Mouse (Mus musculus): ENCODE data around the gene Washc1. TPM values are rescaled to one million over a fixed set of nuclear protein-coding genes. Genes with fewer than 3 reads are reported as not detected.

Washc1 gene
- 48.6 and 58.1 TPM in 2 replicates for polyA plus RNA-seq (2012; rRNA removed; ENCODE audit: low replicate concordance)

DNA sequence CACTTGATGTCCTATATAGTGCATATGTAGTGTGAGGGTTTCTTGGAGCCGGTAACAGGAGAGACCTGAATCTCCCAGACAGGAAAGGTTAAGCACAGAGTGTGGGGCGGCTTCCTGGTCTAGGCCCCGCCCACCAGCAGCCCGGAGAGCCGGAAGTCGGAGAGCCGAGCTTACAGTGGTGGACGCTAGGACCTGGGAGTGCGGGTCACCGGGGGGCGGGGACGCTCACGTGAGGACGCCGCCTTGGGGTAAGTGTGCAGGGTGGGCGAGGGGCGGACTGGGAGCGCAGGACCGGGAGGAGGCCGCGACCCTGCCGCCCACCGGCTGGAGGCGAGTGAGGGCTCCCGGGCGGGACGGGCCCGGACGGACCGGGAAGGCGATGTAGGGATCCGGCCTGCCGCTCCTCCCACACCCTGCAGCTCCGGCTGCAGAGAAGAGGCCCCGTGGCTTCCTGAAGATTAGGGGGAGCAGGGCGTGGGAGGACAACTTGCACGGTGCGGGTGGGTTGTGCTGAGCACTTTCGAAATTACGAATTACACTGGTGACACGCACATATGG is at the start of gene Washc1:
Gene Washc1, plus strand, starts transcription at position 144 of the 558 bp plus-strand sequence.

DNA sequence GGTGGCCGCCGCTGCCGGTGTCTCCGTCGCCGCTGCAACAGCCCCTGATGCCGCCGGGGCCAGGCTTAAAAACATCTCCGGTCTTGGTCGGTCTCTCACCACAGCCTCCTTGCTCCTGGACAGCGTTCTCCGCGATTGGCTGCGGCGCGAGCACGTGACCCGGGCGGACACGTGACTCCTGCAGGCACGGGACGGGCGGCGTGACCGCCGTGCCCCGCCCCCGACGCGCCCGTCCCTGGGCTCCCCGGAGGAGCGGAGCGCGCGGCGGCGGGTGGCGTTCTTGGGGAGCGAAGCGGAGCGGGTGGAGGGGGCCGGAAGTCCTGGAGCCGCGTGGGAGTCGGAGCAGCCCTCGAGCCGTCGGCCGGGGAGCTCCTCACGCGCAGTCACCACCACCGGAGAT is 34.4 kb upstream of the Washc1 start, which contains the start of gene Ankrd12:
Gene Ankrd12, minus strand, starts transcription at position 156 of the 400 bp plus-strand sequence.

DNA sequence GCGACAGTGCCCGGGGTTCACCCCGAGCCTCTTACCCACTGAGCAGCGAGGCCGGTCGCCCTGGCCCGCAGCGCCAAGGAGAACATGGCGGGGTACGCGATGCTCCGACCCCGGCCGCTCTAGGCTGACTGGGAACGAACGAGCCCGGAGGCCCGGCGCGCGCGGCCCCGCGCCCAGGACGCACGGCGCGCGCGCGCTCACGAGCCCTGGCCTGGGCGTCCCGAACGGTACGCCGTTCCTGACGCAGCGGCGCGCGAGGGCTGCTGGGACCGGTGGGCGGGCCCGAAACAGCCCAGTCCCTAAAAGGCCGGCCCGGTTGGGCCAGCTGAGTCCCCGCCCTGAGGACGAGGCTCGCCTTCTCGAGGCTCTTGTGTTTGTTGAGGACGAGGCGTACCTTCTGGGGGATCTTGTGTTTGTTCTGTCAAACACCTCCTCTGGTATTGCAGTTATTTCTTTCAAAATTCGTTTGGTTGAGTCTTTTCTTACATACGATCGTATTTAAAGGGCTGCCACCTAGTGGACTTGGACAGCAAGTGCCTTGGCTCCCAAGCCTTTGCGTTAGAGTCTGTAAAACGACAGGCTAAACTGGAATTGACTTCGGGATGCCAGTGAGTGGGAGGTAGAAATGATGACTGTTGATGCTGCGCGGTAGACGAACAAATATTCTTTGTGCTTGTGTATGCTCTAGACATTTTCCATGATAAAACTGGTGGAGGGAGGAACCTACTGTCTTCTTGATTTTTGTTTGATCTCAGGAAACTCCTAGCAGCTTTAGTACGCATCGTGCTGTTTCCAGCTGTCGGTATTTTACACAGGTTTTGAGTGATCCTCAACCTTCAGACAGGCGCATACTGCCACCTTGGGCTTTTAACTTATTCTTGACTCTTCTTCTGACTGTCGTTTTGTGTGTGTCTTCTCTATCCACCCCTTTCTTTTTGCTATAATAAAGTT is 9.7 kb upstream of the Washc1 start, which contains the start of gene Ndufv2:
Gene Ndufv2, minus strand, starts transcription at position 180 of the 951 bp plus-strand sequence.

DNA sequence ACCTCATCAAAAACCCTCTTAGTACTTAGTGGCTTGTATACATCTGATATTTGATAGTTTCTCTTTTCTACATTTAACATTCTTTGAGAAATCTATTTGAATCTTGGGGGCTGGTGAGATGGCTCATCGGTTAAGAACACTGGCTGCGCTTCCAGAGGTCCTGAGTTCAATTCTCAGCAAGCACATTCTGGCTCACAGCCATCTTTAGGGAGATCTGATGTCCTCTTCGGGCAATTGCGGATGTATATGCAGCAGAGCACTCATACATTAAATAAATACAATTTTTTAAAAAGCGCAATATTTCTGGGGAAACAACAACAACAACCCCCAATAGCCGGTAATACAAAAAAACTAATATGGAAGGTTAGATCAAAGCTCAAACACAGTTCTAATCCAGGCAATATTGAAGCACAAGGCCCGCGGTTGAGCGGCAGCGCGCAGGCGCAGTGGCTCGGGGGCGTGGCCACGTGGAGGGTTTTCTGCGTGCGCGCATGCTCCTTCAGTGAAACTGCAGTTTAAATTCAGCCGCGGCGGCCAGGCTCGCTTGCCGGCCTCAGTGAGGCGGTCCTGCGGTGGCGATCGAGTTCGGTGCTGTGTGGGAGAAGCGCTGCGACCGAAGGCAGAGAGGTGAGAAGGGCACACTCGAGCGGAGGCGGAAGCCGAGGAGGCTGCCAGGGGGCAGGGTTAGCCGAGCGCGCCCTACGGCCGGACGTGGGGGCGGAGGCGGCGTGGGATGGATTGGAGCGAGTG is 11.9 kb downstream of the Washc1 start, which contains the start of gene Ddx11:
Gene Ddx11, plus strand, starts transcription at position 455 of the 750 bp plus-strand sequence.

Other genes starting within 250 kb of the Washc1 start
- gene Ralbp1, start 225.7 kb upstream of the Washc1 start, polyA plus RNA-seq (2012; rRNA removed; ENCODE audit: low replicate concordance): 34.2 and 40.3 TPM in 2 replicates
- 34.3 and 82.5 TPM in 2 replicates for gene Twsg1, start 160.3 kb upstream of the Washc1 start, polyA plus RNA-seq (2012; rRNA removed; ENCODE audit: low replicate concordance)
- gene Ankrd12, start 34.5 kb upstream of the Washc1 start, polyA plus RNA-seq (2012; rRNA removed; ENCODE audit: low replicate concordance): 6.6 and 8.6 TPM in 2 replicates
- 48.2 and 59.1 TPM in 2 replicates for gene Ndufv2, start 10.0 kb upstream of the Washc1 start, polyA plus RNA-seq (2012; rRNA removed; ENCODE audit: low replicate concordance)
- 3.3 and 8.6 TPM in 2 replicates for gene Ddx11, start 12.0 kb downstream of the Washc1 start, polyA plus RNA-seq (2012; rRNA removed; ENCODE audit: low replicate concordance)